Mouse (Mus musculus) heart, embryonic 14.5 days (tissue): ENCODE data around the gene Ryr1. TPM values are rescaled to one million over a fixed set of nuclear protein-coding genes. Genes with fewer than 3 reads are reported as not detected.

Experiments
- ATAC-seq: fragments of 200-750 bp; cut with Nextera tagmentation; 2 replicates; pipeline ENCODE4 v1.8.0; 2017; ENCODE audit warnings: low read depth, moderate TSS enrichment; ENCODE audit not compliant: insufficient number of reproducible peaks, insufficient read depth, low FRiP score
- H3K27ac ChIP-seq, 2 experiments: fragments of 200-500 bp in 1 of 2; fragments of 300-500 bp in 1 of 2; sonication (generic) in 1 of 2; replicated peaks in 1 of 2; 2 replicates each; pipeline ENCODE4 v1.5.1; 2012 to 2014; ENCODE audit warnings: low read depth in 2 of 2, low read length in 2 of 2, control low read depth in 1 of 2, mild to moderate bottlenecking in 1 of 2, mixed read lengths in 1 of 2; ENCODE audit not compliant: control insufficient read depth in 1 of 2, insufficient read depth in 1 of 2
- H3K27me3 ChIP-seq: fragments of 300-500 bp; sonication (generic); 2 replicates; pipeline ENCODE4 v1.6.1; 2014; ENCODE audit warnings: mild to moderate bottlenecking, low read length, control low read depth; ENCODE audit not compliant: control insufficient read depth, insufficient read depth
- H3K36me3 ChIP-seq: fragments of 300-500 bp; sonication (generic); 2 replicates; pipeline ENCODE4 v1.6.1; 2014; ENCODE audit warnings: mild to moderate bottlenecking, control low read depth, low read length, mixed read lengths; ENCODE audit not compliant: control insufficient read depth, insufficient read depth
- H3K4me1 ChIP-seq, 2 experiments: fragments of 200-500 bp in 1 of 2; fragments of 300-500 bp in 1 of 2; sonication (generic) in 1 of 2; 2 replicates each; pipeline ENCODE4 v1.6.1; 2012 to 2014; ENCODE audit warnings: low read length in 2 of 2, control low read depth in 1 of 2, mixed read lengths in 1 of 2; ENCODE audit not compliant: control insufficient read depth in 2 of 2, insufficient read depth in 2 of 2
- H3K4me2 ChIP-seq: fragments of 300-500 bp; sonication (generic); 2 replicates; pipeline ENCODE4 v1.6.1; 2014; ENCODE audit warnings: mild to moderate bottlenecking, low read length
- H3K4me3 ChIP-seq, 2 experiments: fragments of 200-500 bp in 1 of 2; fragments of 300-500 bp in 1 of 2; sonication (generic) in 1 of 2; 2 replicates each; pipeline ENCODE4 v1.5.1; 2012 to 2014; ENCODE audit warnings: low read length in 2 of 2, mild to moderate bottlenecking in 2 of 2, control low read depth in 1 of 2, low read depth in 1 of 2, moderate library complexity in 1 of 2; ENCODE audit not compliant: control insufficient read depth in 1 of 2, insufficient read depth in 1 of 2
- H3K9ac ChIP-seq: fragments of 300-500 bp; sonication (generic); 2 replicates; pipeline ENCODE4 v1.6.1; 2014; ENCODE audit warnings: mild to moderate bottlenecking, low read length
- H3K9me3 ChIP-seq: fragments of 300-500 bp; sonication (generic); 2 replicates; pipeline ENCODE4 v1.6.1; 2016; ENCODE audit warnings: low read length, control low read depth; ENCODE audit not compliant: control insufficient read depth
- WGBS: fragments of 180-500 bp; shearing (Covaris S2); extraction: QIAGEN DNeasy Blood & Tissue Kit; methylation state at CpG from one replicate; pipeline ENCODE4 v1.1.7; 2014; 5-methylcytosine and 5-hydroxymethylcytosine counted together
- polyA plus RNA-seq: library from polyadenylated mRNA; unstranded; fragments of >200 nt; fragmentation: Nextera tagmentation; extraction: Ambion mirVana; gene quantifications from 2 replicates; pipeline ENCODE4 v1.2.1, GENCODE M21; 2014

Gene Ryr1
- polyA plus RNA-seq, 1 experiment from 2014 or later = 0.08 TPM

- no peak overlapping the region for H3K27ac ChIP-seq
- no peaks in the 10 kb centered on the region for H3K36me3 ChIP-seq
- no peak overlapping the region for H3K4me2 ChIP-seq
- H3K4me3 ChIP-seq = no peak overlapping the region
- H3K9ac ChIP-seq = no peak overlapping the region
- 85% methylated on average over 9 of the region's 9 CpGs for WGBS
- ATAC-seq = no peak
- H3K4me1 ChIP-seq = peaks cover 10 to 12% of the 10 kb centered on the region in 2 experiments
- H3K27me3 ChIP-seq = peaks cover 8% of the 10 kb centered on the region; the same call in 1 of the 2 replicates
- no peaks in the 10 kb centered on the region for H3K9me3 ChIP-seq
Observed at GRCm38 (mm10) chr7:29122821-29123220, 2.2 kb downstream of the Ryr1 start.

DNA sequence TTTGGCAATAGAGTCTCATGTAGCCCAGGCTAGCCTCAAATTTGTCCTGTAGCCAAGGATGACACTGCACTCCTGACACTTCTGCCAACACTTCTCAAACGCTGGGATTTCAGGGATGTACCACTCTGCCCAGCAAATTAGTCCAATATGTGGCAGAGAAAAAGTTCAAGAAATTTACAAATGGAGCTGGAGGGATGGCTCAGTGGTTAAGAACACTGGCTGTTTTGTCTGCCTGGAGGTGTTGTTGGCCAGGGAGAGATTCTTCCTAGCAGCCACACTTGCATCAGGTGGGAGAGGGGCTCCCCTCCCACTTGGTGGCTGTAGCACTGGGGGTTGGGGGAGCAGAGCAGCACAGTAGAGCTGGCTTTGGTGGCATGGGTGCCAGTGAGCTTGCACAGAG is 5.5 kb downstream of the Ryr1 start:
- H3K4me1 ChIP-seq = peaks cover 6% of the 10 kb centered on the region in 2 experiments
- no peaks in the 10 kb centered on the region for H3K36me3 ChIP-seq
- H3K9ac ChIP-seq = no peak overlapping the region
- H3K4me3 ChIP-seq = no peak overlapping the region
- H3K27me3 ChIP-seq = peaks cover 8% of the 10 kb centered on the region; the same call in 1 of the 2 replicates
- WGBS = 77% methylated on average over 1 of the region's 1 CpGs
- no peak overlapping the region for H3K27ac ChIP-seq
- H3K9me3 ChIP-seq = no peaks in the 10 kb centered on the region
- no peak overlapping the region for H3K4me2 ChIP-seq
- no peak for ATAC-seq

DNA sequence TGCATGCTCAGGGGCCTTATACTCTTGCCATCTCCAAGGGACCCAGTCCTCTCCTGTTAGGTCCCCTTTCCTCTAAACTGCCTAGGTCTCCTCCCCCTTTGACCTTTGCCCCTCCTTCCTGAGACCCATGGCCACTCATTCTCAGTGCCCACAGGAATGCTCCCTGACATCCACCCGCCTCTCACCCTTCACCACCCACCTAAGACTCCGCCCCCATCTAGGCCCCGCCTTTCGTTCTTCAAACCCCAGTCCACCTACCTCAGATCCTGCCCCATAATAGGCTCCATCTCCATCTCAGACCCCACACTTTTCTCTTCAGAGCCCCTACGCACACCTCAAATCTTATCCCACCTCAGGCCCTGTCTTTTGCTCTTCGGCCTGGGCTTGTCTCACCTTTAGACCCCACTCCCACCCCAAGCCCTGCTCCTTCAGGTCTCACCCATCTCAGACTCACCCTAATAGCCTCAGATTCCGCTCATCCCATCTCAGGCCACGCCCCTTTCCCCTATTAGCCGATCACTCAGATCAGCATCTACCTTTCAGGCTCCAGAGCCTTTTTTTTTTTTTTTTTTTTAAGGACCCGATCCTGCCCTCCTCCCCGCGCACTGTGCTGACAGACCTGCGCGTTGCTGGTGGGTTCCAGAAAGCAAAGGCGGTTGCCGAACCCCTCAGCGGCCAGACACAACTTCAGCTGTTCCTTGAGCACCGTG is 6.7 kb downstream of the Ryr1 start:
- no peak overlapping the region for H3K4me2 ChIP-seq
- no peaks in the 10 kb centered on the region; a peak in 1 of 4 replicates for H3K4me1 ChIP-seq
- no peaks in the 10 kb centered on the region for H3K36me3 ChIP-seq
- H3K9me3 ChIP-seq = no peaks in the 10 kb centered on the region
- H3K27me3 ChIP-seq = peaks cover 8% of the 10 kb centered on the region; the same call in 1 of the 2 replicates
- WGBS = 11% methylated on average over 18 of the region's 18 CpGs
- no peak overlapping the region for H3K4me3 ChIP-seq
- no peak; the same call in 1 of the 2 replicates for ATAC-seq
- no peak overlapping the region for H3K27ac ChIP-seq
- no peak overlapping the region for H3K9ac ChIP-seq

DNA sequence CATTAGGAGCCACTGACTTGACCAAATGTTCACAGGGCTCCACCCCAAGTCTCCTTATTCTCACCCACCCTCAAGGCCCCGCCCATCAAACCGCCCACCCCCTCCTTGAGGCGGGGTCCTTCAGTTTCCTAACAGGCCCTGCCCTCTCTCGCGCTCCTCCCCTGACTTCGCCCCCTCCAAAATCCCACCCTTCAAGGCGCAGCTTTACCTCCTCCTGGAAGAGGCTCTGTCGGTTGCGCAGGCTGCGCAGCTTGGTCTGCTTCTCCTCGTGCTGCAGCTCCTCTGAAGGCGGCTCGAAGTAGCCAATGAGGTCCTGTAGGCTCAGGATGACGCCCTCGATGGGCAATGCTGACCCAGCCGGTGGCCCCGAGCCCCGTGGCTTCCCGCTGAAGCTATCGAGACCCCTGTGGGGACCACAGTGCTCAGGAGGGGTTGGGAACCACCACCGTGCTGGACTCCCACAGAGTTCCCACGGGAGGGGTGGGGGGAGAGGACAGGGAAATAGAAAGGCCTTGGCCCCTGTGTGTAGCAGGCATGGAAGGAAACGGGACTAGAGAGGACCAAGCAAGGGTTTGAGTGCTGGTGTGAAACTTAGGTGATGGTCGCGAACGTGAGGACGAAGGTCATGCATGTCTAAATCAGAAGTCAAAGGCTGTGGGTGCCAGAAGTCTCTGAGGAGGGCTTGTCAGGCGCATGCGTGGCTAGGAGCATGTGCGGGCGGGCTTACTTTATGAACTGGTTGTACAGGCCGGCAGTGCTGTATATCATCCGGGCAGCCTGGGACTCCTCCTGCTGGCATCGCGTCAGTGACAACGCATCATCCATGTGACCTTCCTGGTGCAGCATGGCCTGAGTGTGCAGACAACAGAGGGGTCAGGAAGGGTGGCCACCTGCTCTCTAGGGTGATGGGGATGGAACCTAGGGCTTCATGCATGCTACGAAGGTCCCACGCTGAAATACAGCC is 15.7 kb downstream of the Ryr1 start:
- Histone ChIP-seq H3K4me2 (peak overlapping the region; percentile 53), H3K9ac (no peak overlapping the region), H3K27me3 (0 out of 2 replicates have a peak, but pooled peaks cover 5% of the 10 kb centered on the region), H3K4me3 (peak overlapping the region in 1 of 2 experiments; percentile 10; a peak in 2 of 4 replicates), H3K9me3 (no peaks in the 10 kb centered on the region), H3K36me3 (no peaks in the 10 kb centered on the region), H3K4me1 (peaks cover 0 to 4% of the 10 kb centered on the region in 2 experiments; a peak in 1 of 4 replicates), H3K27ac (no peak overlapping the region)
- no peak for ATAC-seq
- WGBS = 25% methylated on average over 38 of the region's 38 CpGs

DNA sequence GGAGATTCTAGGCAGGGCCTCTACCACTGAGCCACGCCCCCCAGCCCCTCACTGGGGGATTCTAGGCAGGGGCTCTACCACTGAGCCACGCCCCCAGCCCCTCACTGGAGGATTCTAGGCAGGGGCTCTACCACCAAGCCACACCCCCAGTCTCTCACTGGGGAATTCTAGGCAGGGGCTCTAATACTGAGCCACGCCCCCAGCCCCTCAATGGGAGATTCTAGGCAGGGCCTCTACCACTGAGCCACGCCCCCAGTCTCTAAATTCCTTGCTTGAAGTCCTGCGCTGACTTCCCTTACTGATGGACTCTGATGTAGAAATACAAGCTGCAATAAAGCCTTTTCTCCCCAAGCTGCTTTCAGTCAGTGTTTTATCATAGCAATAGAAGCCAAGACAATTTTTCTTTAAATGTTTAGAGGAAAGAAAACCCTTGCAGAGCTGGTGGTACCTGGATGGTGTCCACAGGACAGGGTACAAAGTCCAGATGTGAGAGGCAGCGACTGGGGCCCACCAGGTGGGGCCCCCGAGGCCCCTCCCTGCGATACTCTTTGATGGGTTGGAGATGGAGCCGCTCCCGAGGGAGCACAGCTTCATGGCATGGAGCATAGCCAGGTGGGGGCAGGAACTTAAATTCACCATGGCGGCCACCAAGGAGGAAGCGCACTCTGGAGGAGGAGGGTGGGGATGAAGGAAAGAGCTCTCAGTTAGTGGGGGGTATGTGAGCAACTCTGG is 23.5 kb downstream of the Ryr1 start:
- Histone ChIP-seq H3K9me3 (no peaks in the 10 kb centered on the region), H3K27me3 (no peaks in the 10 kb centered on the region), H3K9ac (no peak overlapping the region), H3K4me2 (no peak overlapping the region), H3K36me3 (no peaks in the 10 kb centered on the region), H3K27ac (no peak overlapping the region), H3K4me3 (no peak overlapping the region), H3K4me1 (no peaks in the 10 kb centered on the region)
- WGBS = 85% methylated on average over 12 of the region's 12 CpGs
- ATAC-seq = no peak

DNA sequence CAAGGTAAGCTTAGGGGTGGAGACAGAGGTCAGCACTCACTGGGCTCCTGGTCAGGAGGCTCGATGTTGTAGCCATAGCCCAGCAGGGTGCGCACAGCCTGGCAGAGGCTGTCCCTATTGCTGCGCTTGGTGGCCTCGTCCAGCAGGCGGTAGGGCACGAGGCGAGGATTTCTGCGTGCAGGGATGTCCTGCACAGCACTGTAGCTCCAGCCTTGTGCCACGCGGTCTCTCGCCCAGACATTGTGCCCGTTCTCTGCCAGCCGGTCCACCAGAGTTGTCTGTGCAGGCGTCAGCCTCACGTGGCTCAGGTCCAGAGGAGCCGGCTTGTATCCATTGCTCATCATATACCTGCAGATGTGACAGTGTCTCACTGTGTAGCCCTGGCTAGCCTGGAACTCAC is 27.8 kb downstream of the Ryr1 start:
- H3K4me3 ChIP-seq = no peak overlapping the region
- H3K9ac ChIP-seq = no peak overlapping the region
- H3K4me1 ChIP-seq = no peaks in the 10 kb centered on the region
- WGBS = 79% methylated on average over 16 of the region's 16 CpGs
- H3K9me3 ChIP-seq = no peaks in the 10 kb centered on the region
- no peaks in the 10 kb centered on the region for H3K36me3 ChIP-seq
- H3K27me3 ChIP-seq = no peaks in the 10 kb centered on the region
- ATAC-seq = 0 out of 2 replicates have a peak, but pooled peaks have one; percentile 9
- H3K27ac ChIP-seq = no peak overlapping the region
- H3K4me2 ChIP-seq = no peak overlapping the region

GRCm38 (mm10) chr7:29088817-29089216 is 36.2 kb downstream of the Ryr1 start:
- WGBS = 53% methylated on average over 6 of the region's 6 CpGs
- no peak overlapping the region for H3K4me3 ChIP-seq
- H3K36me3 ChIP-seq = no peaks in the 10 kb centered on the region
- ATAC-seq = no peak
- no peak overlapping the region for H3K4me2 ChIP-seq
- no peaks in the 10 kb centered on the region for H3K4me1 ChIP-seq
- H3K27ac ChIP-seq = no peak overlapping the region
- H3K9me3 ChIP-seq = no peaks in the 10 kb centered on the region
- H3K9ac ChIP-seq = no peak overlapping the region
- H3K27me3 ChIP-seq = peaks cover 3% of the 10 kb centered on the region
